Mouse (Mus musculus): ENCODE measurements around the gene Chd2. TPM values are rescaled to one million over a fixed set of nuclear protein-coding genes. Genes with fewer than 3 reads are reported as not detected.
A peak's percentile ranks its signal among the peaks of the same experiment; 100 is the strongest.
"Not testable (repeated sequence)": the region's sequence is repeated elsewhere in the genome, so short reads cannot be mapped to it uniquely, and the experiment has no call there.

The Chd2 gene
- 42.3 and 47.5 TPM in 2 replicates for total RNA-seq (2014; fragmentation: Nextera tagmentation)
- total RNA-seq (2017), result 93.8 and 118 TPM in 2 replicates

DNA sequence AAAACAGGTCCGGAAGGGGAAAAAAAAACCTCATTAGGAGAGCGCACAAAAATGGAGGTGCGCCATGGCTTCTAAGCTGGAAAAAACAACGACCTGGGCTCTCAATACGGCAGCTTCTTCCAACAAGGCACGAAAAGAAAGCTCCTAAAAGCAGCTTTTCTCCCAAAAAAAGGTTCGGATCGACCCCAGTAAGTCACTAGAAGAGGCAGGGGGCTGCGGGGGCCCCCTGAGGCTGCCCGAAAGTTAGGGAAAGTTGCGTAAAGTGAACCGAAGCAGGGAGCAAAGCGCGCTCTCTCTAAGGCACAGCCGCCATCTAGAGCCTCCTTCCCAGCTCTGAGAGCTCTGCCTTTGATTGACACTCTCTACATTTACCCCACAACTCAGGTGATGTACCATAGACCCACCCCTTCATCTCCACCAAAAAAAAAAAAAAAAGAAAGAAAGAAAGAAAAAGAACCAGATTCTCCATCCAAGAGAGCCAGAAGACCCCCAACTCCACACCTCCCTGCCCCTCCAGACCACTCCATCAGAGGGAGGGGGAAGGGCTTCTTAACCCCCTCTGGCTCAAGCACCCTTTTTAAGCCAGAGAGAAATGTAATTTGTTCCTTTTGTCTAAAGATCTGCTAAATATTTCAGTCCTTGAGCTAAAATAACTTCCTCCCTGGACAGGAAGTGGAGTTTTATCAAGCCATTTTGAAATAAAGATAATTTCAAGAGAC, at the start of gene Chd2:
Gene Chd2 (minus strand): TSS at position 419 of the 719 bp plus-strand sequence.
- ATAC-seq (replicated peaks; ENCODE audit: poor library complexity, severe bottlenecking), result peak; percentile 58

DNA sequence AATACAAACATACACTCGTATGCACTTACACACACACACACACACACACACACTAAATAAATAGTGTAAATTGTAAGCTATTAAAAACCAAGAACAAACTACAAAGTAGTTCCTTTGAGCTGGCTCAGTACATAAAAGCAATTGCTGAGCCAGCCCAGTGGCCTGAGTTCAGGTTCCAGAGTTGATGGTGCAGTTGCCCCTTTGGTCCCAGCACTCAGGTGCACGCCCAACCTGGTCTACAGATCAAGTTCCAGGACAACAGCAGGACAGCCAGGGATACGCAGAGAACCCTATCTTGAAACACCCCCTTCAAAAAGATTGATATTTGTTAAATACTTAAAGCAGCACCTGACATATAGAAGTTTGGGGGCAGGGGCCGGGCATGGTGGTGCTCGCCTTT, 49.1 kb upstream of the Chd2 start:
- no peak for ATAC-seq (replicated peaks; ENCODE audit: poor library complexity, severe bottlenecking)

DNA sequence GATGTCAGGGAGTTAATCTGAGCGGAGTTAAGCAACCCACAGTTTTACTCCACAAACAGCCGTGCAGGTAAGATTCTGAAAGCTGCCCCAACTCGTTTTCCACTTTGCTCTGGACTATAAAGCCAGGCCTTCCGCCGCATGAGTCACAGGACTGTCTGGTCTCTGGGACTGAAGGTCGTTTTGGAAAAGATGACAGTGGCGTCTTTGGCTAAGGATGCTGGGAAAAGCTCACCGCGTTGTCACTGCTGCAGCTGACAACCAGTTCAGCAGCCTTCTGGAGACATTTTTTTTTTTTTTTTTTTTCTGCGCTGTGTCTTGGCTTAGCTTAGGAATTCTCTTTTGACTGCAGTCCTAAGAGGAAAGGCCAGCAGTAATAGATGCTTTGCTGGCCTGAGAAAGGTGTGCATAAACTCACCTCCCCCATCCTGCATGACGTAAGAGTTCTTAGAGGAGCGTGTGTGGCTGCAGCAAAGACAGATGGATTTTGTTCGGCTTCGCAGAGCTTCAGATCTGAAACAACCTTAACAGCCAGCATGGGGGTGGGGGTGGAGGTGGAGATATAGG, 47.7 kb upstream of the Chd2 start:
- no peak for ATAC-seq (replicated peaks; ENCODE audit: poor library complexity, severe bottlenecking)

DNA sequence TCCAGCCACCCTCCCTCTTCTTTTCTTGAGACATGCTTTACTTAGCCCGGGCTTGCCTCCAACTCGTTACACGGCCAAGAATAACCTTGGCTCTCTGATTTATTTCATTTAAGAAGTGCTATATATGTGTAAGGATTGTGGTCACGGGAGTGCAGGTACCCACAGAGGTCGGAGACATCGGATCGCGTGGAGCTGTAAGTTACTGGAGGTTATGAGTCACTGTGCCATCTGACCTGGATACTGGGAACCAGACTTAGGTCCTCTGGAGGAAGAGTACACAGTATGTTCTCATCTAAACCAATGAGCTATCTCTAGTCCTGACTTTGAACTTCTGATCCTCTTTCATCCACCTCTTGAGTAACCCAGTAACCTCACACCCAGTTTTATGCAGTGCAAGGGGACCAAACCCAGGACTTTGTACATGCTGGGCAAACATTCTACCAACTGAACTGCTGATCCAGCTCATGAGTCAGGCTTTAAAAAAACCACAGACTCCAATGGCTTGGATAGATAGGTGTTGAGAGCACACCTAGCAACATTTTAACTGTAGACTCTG, 46.8 kb upstream of the Chd2 start:
- no peak for ATAC-seq (replicated peaks; ENCODE audit: poor library complexity, severe bottlenecking)

DNA sequence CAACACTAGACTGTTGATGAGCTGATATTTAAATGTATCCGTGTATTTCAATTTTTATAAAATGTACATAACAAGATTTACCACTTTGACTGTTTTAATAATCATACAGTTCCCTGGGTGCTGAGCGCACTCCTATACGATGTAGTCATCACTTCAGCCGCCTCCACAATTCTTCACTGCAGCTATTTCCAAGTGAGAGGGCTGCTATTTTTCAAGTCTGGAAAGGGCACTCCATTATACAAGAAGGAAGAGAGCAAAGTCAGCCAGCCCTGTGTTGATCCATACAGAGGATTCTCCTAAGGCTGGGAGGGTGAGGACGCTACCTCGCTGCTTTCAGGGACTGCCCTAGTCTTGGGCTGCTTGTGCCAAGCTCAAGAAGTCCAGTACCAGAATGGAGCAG, 45.1 kb upstream of the Chd2 start:
- ATAC-seq (replicated peaks; ENCODE audit: poor library complexity, severe bottlenecking), result no peak

DNA sequence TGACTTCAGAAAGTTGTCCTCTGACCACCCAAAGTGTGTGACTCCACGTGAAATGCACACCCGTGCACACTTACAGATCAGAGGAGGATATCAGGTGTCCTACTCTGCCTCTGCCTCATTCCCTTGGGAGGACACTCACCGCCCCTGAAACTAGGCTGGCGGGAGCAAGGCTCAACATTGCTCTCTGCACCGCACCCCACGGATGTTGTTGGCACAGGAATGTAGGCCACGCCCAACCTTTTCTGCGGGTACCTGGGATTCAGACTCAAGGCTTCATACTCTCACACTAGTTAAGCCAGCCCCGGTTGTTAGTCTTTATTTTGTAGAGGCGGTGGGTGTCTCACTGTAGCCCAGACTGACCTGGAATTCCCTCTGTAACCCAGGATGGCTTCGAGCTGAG, 44.6 kb upstream of the Chd2 start:
- no peak for ATAC-seq (replicated peaks; ENCODE audit: poor library complexity, severe bottlenecking)

DNA sequence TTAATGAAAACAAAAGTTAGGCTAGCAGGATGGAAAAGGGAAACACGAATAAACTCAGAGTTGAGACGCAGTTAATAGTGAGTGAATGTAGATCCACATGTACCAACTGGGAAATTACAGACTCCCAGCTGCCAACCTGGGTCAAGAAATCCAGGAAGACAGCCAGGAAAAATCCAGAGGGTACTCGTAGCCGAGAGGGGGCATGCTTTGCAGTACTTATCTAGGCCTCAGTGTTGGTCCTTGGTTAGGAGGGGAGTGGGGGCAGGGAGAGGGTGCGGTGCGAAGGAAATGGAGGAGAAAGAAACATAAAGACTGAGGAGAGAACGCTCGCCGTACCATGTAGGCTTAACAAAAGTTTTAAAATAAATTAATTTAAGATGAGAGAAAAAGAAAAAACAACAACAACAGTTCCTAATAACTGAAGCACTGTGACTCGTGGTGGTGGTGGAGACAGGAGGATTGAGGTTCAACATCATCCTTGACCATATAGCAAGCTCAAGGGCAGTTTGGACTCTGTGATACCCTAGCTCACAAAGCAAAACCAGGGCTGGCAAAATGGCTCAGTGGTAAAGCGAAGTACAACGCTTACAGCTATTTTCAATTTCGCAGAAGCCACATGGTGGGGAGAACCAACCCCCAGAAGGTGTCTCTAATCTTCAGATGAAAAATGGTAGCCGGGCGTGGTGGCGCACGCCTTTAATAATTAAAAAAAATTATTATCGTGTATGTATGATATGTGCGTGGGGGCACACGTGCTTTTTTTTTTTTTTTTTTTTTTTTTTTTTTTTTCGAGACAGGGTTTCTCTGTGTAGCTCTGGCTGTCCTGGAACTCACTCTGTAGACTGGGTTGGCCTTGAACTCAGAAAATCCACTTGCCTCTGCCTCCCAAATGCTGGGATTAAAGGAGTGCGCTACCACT, 43.7 kb upstream of the Chd2 start:
- no peak for ATAC-seq (replicated peaks; ENCODE audit: poor library complexity, severe bottlenecking)

DNA sequence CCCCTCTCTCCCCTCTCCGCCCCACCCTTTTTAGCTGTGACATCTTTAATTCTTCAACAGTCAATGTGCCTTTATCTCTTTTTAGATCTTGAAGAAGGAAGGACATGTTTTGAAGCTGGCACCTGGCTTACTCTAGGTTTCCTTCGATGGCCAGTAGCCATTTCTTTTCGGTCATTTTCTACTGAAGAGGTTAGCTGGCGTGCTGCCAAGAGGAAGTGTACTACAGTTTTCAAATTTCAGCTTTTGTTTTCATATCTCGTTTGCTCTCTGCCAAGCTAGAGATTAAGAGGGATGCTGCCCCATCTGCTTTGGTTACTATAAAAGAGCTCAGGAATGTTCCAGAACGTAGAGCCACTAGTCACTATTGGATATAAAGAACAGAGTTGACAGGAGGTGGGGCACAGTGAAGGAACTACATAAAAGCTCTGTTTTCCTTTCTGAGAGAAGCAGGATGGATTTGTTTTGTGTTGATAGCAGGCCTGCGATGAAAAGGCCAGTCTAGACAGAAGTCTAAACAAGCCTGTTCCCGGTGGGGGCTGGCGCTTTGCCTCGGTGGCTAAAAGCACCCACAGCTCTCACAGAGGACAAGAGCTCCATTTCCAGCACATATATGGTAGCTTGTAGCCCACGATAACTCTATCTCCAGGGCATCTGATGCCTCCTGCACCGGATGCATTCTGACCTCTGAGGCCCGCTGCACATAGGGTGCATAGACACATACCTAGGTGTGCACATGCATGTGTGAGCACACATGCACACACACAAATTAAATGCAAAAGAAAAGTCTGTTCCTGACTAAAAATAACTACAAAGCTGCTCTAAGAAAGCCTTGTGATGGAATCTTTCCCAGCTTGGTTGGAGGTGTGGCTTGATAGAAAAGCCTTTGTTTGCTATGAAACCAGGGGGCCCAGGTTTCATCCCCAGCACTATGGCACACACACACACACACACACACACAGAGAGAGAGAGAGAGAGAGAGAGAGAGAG, 42.7 kb upstream of the Chd2 start:
- peak; percentile 60 for ATAC-seq (replicated peaks; ENCODE audit: poor library complexity, severe bottlenecking)

DNA sequence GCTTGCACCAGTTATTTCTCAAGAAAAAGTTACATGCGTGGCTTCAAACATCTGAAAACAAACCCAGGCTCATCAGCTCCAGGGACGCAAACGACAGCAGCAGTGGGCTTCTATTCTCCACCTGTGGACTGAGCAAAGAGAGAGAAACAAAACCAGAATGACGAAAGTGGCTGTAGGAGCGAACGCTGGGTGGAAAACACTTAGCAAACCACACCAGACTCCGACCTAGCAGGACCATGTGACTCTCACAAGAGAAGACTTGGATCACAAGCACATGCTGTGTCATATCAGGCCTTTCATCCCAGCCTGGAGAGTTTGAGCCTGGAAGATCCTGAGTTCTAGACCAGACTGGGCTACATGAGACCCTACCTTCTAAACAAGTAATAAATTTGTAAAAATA, 41.8 kb upstream of the Chd2 start:
- peak; percentile 42 for ATAC-seq (replicated peaks; ENCODE audit: poor library complexity, severe bottlenecking)

DNA sequence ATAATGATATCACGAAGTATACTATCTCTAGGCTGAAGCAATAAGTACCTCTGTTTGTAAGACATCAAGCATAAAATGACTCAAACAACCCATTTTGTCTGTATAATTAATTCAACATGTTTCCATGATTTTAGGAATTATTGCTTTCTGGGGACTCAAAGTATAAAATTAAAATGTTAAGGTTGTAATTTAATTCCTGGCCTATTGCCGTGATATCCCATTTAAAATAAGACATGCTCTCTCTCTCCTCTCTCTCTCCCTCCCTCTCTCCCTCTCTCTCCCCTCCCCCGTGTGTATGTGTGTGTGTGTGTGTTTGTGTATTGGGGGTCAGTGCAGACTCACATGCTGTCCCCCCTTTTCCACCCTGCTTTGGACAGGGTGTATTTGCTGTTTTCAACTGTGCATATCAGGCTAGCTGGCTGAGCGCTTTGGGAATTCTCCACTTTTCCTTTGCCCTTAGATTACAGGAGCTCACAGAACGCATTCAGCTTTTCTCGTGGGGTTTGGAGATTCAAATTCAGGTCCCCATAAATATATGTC, 40.3 kb upstream of the Chd2 start:
- ATAC-seq (replicated peaks; ENCODE audit: poor library complexity, severe bottlenecking), result no peak

DNA sequence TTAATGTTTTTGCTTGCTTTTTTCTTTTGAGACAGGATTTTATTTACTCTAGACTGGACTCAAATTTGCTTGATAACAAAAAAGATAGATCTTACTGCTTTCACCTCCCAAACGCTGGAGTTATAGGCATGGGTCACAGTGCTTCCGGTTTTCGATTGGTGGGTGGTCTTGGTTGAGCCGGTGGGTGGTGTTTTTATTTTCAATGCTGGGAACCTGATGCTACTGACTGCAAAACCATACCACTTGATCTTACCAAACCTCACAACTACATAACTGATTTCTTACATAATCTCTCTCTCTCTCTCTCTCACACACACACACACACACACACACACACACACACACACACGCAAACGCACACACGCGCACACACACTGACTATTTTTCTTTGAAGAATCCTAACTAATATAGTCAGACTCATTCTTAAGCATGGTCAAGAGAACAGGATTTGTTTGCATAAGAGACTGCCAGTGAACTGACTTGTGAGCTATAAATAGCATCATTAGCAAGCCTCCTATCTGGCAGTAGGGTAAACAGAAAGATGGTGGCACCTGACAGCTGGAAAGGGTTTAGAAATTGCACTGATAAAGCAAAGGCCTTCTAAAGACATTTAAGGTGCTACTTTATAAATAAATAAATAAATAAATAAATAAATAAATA, 37.6 kb upstream of the Chd2 start:
- ATAC-seq (replicated peaks; ENCODE audit: poor library complexity, severe bottlenecking), result no peak

DNA sequence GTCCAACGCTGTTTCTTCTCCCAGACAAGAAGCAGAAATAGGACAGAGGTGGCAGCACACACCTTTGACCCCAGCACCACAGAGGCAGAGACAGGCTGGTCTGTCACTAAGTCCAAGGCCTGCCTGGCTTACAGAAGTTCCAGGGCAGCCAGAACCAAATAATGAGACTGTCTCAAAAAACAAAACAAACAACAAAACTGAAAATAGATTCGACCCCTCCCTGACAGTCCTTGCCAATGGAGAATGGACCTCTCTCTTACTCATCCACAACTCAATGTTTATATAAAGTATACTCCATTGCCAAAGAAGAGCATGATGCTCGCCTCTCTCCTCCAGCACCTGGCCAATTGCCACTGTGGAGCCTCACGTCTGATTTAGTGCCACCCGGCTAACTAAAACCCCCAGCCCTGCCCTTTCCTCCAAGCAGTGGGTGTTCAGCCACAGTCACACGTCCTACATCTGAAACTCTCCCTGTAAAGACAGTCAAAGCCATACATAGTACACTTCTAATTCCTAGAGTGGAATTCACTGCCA, 36.3 kb upstream of the Chd2 start:
- ATAC-seq (replicated peaks; ENCODE audit: poor library complexity, severe bottlenecking), result no peak

DNA sequence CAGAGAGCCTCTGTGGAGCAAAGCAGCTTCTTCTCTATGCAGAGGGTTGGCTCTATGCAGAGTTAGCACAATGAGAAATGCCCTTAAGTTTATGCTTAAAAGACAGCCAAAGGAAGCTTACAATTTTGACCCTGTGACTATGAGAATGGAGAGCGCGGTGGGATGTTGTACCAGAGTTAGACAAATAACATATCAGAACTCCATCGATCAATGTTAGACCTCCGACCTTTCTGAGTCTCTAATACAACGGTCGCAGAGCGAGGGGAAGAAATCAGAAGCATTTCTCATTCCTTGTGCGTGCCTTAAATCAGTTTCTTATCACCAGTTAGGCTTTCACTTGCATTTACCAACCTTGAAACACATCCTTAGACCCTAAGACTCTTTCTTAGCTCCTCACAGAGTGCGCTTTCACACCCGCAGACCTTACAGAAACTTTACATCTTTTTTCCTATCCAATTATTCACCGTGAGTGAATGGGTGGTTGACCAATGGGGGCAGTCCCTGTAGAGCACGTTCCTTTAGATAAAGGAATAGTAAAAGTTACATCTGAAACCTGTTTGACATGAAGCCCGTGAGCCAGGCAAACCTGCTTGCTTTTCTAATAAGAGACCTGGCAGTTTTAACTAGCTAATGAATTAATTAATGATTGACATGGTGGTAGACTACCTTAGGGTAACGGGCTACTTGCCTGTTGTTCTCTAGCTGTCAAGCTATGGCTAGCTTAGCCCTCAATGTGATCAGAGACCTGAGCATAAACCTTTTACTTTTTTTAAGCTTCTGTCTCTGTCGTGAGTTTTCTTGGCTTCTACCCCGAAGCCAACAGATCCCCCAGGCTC, 34.7 kb upstream of the Chd2 start:
- no peak for ATAC-seq (replicated peaks; ENCODE audit: poor library complexity, severe bottlenecking)

DNA sequence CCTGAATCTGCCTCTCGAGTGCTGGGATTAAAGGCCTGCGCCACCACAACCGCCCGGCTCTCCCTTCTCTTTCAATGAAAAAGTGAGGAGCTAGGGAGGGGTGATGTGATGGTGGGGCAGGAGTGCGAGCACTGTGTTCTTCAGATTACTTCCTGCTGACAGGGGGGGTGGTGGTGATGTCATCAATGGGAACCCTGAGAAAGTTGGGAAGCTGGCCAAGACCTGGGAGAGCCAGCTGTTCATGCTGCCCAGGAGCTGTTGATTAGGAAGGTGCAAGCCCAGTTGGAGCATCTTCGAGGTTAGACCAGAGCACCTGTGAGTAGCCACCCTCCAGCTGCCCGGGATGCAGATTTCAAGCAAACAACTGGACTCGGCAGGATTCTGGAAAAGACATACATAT, 33.6 kb upstream of the Chd2 start:
- no peak for ATAC-seq (replicated peaks; ENCODE audit: poor library complexity, severe bottlenecking)

DNA sequence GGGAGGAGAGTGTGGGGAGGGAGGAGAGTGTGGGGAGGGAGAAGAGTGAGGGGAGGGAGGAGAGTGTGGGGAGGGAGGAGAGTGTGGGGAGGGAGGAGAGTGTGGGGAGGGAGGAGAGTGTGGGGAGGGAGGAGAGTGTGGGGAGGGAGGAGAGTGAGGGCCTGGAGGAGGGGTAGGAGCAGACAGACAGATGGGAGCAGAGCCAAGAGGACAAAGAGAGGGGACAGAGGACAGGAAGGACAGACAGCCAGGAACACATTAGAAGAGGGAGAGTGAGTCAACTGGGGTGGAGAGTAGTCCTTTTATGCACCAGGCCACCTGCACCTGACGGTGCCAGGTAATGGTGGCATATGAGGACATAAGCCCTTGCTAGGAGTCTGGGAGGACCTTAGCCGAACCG, 33.0 kb upstream of the Chd2 start:
- not testable (repeated sequence) for ATAC-seq (replicated peaks; ENCODE audit: poor library complexity, severe bottlenecking)

DNA sequence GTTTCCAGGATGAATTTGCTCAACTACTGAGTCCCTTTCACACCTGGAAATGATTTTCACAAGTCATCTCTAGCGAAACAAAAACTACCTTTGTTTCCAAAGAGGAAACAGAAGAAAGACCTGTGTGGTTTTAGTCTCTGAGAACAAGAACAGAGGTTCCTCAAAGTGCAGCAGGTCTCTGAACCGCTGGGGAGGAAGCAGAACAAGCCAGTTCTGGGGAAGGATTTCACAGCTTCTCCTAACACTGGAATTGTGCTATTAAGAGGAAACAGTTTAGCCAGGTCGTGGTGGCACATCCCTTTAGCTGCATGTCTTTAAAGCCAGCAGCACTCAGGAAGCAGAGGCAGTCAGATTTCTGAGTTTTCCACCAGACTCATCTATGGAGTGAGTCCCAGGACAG, 30.9 kb upstream of the Chd2 start:
- peak; percentile 78 for ATAC-seq (replicated peaks; ENCODE audit: poor library complexity, severe bottlenecking)

DNA sequence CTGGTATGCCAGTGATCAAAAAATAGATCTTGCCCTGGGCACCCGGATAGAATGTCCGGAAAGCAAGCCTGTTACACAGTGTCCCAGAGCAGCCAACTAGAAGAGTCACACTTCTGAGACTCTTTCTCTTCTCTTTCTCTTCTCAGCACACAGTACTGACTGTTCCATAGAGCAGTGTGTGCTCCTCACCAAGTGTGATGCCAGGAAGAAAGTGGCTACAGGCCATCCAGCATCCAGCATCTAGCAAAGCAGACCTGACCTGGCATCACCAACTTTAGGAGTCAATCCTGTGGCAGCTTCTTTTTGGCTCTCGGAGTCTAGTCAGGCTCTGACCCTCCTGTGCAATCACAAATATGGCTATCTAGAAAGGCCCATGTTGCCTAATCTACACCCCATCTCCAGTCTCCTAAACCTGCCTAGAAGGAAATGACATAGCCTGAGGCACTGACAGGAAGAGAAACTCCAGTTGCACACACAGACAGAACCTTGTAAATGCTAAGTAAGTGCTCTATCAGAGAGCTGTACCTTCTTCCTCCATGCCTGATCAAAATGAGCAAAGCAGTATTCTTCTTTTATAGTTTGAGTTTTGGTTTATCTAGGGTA, 27.3 kb upstream of the Chd2 start:
- peak; percentile 92 for ATAC-seq (replicated peaks; ENCODE audit: poor library complexity, severe bottlenecking)

Measured in granulocyte monocyte progenitor cell, adult 5-6 weeks (primary cell).